Mouse (Mus musculus): Measurements from ENCODE around the gene Nutf2-ps1. TPM values are rescaled to one million over a fixed set of nuclear protein-coding genes. Genes with fewer than 3 reads are reported as not detected.

The Nutf2-ps1 gene
- total RNA-seq, 2 experiments from 2014 or later: 42.5 to 67.6 TPM

DNA sequence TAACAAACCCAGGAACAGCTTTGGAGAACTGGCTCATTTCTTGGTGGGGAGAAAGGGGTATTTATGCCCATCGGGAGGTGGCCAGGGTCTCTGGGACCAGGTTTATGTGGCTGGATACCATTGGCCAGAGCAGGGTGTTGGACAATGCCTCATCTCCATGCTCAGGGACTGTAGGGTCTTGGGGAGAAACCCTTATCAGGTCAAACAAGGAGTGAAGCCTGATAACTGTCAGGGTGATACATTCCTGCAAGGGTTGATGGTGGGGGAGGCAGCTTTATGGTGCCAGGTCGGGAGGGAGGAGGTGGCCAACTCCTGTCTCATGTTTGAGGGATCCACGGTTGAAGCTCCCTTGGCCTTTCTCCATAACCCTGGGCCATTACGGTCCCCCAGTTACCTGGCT, 17.8 kb downstream of the Nutf2-ps1 start:
- DNase-seq: no peak

DNA sequence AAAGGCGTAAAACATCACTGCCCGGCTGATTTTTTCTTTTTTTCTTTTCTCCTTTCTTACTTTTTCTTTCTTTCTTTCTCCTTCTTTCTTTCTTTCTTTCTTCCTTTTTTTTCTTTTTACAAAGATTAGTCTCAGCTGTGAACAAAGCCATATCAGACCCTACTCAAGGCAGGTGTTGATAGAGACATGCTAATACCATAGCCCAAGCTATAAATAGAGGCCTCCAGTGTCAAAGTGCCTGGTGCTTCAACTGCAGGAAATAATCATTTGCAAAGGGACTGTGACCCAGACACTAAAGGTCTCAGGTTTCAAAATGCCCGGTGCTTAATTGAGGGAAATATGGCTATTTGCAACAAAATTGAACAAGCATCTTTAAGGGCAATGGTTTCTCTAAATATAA, 20.3 kb downstream of the Nutf2-ps1 start:
- DNase-seq: no peak

DNA sequence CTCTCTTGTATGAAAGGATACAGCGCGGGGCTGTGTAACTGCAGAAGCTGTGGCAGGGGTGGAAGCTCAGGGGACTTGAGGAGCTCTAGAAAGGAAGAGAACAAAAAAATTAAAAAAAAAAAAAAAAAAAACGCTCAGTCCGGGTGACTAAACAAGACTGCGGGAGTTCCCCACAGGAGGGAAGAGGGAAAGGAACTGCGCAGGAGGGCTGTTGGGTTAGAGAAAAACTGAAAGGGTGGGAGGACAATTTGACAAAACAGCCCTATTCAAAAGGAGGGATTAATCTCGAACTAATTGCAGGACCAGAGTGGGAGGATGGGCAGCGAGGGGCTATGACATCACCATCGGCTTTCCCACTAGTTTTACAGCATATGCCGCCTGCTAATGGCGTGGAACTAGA, 21.0 kb downstream of the Nutf2-ps1 start:
- no peak for DNase-seq

DNA sequence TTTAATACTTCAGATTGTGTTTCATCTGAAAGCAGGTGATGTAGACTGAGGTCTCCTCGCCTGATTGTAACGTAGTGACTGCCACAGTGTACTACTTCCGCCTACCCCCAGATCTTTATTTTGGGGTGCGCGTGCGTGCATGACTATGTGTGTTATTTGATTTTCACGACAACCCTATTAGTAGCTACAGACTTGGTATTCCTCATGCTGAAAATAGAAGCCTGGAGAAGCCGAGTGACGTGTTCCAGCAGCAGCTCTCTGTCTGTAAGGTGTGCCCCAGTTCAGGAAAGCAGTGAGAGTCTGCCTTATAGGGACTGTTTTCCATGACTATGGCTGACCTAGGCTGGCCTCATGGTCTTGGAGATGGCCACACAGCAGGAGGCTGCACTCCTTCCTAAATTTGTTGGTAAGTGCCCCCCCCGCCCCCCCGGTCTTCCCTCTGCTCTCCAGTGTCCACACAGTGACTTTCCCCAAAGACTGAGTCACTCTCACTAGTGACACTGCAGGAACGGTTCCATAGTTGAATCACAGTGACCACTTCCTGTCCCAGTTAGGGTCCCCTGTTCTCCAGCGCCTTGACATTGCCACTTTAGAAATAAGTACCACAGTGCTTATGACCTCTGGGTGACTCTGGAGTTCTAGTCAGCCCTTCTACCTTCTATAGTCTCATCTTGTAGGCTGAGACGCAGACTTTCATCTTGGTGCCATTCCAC, 23.1 kb downstream of the Nutf2-ps1 start:
- DNase-seq: no peak

DNA sequence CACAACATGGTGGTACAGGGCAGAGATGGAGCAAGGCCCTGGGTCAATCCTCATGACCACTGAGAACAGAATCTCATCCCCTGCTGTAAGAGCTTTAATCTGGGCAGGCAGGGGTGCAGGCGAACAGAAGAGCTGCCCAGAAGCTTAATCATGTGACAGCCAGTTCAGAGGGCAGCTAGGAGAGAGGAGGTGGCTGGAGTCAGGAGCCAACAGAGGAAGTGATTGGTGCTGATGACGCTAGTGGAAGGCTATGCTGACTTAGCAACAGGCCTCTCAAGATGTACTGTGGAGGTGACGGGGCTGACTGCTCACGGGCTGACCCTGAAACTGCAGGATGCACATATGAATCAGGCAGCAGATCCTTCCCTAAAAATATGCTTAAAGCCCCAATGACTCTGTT, 24.7 kb downstream of the Nutf2-ps1 start:
- DNase-seq: no peak

DNA sequence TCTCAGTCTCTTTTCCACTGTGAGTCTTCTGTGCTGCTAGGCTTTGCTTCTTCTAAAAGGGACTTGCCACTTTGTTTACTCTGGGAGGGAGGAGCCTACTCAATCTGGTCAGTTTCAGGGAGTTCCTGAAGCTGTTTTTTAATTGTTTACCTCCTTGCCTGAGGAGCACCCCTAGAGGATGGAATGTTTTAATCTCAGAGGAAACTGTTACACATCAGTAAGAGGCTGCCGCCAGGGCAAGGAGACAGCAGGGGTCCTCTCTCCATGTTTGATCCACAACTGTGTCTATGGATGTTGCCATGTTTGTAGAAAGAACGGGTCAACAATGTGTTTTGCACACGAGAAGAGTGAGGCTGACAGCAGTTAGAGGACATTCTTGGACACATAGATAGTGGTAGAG, 28.4 kb downstream of the Nutf2-ps1 start:
- no peak for DNase-seq

DNA sequence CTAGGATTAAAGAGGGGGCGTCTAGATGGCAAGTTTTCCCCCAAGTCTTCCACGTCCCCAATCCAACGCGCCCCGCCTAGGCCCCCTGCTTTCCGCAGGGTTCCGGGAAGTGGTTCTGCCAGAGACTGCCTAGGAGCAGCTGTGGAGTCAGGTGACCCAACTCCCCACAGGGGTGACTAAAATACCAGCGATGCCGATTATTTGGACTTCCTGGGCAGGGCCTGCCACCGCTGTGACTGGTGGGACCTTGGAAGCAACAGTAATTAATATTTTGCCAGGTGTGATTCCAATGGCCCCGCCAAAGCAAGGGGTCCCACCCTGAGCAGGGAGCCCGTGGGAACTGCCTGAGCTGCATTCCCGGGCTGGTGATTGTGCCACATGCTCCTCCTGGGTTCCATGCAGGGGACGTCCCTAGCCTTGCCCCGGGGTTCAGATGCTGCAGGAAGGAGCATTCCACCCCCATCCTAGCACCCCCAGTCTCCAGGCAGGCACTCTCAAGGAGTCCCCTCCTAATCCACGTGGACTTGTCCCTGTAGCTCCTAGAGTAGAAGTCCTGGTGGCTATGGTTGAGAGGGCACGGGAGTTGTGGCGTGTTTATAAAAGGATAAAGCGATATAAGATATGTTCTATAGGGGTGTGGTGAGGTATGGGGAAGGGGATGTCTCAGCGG, 31.5 kb downstream of the Nutf2-ps1 start:
- DNase-seq: no peak

DNA sequence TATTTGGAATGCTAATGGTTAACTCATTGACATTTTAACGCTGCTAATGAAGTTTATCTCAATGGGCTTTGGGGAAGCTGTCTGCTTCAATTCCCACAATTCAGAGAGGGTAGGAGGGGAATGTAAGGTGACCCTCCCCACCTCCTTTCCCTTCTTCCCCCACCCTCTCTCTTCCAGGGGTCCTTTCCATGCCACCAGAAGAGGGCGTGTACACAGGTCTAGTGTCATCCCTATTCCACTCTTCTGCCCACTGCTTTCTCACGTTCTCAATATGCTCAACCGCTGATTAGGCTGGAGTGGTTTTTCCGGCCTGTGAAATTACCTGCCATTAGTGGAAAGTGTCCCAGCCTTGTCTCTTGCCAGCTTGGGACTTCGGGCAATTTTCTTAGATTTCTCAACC, 32.0 kb downstream of the Nutf2-ps1 start:
- DNase-seq: no peak

DNA sequence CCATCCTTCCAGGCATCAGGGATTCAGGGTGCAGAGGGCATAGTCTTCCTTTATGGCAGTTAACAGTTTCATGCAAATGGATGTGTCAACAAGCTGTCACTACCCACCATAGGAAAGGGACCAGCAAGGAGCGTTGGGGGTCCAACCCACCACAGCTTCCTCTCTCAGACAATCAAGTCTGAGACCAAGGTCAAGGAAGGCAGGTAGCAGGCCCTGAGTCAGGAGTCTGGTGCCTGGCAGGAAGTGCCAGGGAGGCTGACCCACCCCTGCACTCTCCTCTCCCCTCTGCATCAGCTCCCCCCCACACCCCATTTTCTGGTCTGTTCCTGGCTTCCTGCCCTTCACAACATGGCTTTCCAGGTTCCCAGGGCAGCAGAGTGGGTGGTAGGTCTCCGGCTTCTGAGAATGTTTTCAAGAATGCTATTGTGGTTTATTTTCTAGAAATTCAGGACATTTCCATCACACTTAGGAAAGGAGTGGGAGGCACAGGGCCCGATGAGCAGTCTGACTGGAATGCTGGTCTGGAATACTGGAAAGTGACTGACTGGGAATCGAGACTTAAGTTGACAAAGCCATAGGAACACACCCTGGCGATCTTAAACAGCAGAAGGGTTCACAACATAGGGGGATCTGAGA, 33.8 kb downstream of the Nutf2-ps1 start:
- no peak for DNase-seq

DNA sequence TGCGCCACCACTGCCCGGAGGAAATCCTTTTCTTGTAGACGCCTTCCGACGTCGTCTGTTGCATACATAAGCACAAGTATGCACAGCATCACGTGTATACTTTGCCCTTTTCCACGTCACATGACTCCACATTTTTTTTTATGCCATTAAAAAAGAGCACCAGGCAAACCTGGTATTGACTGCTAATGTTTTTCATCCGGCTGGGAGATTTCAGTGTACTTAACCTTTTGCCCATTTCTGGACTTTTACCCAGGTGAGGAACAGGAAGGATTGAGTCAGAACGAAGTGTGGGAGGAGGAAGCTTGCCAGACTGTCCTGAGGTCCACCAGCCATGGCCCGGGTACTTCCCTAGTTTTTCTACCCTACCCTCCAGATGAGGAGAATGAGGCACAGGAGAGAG, 34.5 kb downstream of the Nutf2-ps1 start:
- DNase-seq: no peak

DNA sequence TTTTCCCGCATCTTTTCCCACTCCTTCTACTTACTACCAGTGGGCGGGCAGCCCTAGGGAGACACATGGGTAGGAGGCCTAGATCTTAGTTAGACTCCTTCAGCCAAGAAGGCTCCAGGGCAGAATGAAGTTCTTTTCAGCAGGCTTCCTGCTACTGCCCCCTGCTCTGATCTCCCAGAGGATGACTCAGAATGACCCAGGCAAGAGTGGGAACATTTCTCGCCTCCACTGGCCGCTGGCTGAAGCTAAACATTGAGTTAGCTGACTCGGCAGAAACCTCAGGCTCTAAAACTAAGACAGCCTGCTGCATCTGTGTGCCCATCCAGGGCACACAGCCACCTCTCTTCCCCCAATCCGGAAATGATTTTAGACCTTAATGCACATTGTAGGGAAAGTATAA, 36.1 kb downstream of the Nutf2-ps1 start:
- DNase-seq: no peak

DNA sequence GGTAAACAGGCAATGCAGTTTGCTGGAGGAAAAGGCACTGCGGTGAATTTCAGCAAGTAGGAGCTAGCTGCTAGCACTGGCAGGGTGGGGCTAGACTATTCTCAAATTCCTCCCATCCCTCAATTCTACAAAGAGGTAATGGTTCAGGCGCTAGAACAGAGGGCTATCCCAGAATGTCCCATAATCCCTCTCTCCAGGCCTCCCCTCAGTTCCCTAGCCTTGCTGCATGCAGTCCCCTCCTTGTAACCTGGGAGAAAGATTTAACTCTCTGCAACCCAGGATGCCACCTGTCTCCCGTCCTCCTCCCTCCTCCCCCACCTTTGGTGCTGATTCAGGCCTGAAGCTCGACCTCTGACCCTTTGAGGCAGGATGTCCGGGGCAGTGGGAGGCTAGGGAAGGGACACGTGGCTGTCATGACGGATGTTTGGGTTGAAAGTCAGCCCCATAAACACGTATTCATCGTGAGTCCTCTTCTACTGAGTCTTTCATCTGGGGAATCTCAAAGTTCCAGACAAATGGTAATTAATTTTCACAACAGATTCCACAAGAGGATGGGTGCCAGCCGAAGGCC, 36.6 kb downstream of the Nutf2-ps1 start:
- DNase-seq: no peak

DNA sequence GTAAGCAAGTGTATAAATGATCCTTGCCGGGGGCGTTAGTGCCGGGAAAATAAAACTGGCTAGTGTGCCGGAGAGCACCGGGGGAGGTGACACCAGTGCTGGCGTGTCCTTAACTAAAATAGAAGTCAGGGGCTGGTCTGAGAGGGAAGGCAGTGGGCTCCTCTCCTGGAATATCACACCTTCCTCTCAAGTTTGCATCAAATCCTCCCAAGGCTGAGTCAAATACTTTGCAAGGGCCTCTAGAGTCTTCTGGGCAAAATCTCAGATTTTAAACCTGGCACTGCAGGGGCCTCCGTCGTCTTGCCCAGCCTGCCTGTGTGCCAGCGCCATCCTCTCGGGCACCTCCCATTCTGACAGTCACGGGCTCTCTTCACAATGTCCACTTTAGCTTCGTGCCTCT, 37.9 kb downstream of the Nutf2-ps1 start:
- DNase-seq: no peak

DNA sequence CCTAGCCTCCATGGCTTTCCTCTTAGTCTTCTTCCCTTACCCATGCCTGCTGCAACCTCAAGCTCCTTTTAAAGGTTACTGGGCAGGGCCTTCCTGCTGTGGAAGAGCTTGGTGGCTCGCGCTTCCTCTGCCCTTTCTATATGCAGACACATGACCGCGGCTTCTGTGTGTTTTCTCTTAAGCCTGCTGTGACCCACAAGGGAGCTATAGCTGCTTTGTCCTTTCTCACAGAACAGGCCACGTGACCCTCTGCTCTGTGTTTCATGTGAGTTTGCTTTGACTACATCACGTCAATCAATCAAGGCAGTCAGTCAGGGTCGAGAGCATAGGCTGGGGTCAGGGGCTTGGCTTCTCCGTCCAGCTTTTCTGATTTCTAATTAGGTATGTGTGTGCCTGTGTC, 41.3 kb downstream of the Nutf2-ps1 start:
- no peak for DNase-seq

DNA sequence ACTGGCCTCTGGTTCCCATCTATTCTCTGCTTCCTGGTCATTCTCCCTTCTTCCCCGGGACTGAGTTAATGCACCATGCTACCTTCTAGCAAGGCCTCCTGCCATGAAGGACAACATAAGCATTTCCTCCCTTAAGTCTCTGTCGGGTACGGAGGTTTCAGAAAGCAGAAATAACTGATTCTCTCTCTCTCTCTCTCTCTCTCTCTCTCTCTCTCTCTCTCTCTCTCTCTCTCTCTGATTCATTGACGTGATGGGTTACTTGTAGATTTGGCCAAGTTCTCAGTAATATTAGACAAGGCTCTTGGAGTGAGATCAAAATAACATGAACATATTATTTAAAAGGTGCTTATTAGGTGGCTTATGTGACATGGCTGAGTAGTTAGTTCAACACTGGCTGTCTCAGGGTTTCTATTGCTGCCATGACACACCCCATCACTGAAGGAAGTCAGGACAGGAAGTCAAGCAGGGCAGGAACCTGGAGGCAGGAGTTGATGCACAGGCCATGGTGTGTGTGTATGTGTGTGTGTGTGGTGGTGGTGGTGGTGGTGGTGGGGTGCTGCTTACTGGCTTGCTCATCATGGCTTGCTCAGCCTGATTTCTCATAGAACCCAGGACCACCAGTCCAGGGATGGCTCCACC, 43.8 kb downstream of the Nutf2-ps1 start:
- DNase-seq: no peak

DNA sequence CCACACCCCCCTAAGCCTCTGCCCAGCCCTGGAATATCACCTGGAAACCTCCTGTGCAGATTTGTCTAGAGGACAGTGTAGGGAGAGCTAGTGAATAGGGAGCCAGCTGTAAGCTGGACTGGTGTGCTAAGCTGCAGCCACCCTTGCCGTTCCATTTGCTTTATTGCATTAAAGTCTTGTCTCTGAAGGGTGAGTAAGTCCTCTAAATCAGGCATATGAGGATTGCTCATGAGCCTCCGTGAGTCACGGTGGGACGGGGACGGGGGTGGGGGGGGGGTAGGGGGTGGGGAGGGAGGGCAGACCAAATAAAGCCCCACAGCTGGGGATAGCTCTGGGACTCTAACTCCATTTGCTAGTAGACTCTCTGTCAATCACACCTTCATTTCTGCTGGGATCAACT, 45.3 kb downstream of the Nutf2-ps1 start:
- no peak for DNase-seq

DNA sequence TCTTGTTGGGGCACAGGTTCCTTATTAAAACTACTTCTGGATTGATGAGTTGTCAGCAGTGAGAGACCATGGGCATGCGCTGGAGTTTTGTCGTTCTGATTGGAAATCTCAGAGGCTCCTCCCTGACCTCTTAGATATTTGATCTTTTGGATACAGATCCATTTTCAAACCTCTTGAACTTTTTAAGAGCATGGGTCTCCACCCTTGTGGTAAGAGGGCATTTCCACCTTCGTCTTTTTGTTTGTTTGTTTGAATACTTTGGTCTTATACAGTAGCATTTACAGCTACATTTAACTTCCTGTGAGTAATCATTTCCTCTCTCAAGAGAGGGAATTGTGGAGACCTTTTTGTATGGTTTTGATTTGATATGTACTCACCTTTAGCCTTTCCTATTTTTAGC, 49.6 kb downstream of the Nutf2-ps1 start:
- no peak for DNase-seq

DNA sequence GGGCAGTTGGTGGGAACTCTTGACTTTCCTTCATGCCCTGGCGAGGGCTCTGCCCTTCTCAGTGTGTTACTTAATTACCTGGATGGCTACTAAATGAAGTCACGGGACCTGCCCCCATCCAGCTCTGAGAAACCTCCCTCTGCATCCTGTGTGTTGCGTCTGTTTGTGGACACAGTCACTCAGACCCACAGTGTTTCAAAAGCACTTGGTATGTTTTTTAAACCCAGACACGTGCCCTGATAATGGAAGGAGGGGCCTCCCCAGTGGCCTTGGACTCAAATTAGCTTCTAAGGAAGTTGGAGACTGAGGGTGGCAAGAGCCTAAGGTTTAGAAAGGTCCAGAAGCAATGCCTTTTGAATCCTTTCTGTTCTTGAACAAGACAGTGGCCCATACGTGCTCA, 50.1 kb downstream of the Nutf2-ps1 start:
- DNase-seq: no peak

All from gastrocnemius, postnatal 25 days (tissue).